Mouse (Mus musculus) olfactory bulb, adult 2 months (tissue): ENCODE measurements around the gene Thoc7.

Experiments used
- CTCF ChIP-seq: fragments of 200-500 bp; IDR thresholded peaks from 2 replicates; pipeline ENCODE4 v1.5.1; 2012; ENCODE audit warnings: low read depth, mild to moderate bottlenecking, low read length, moderate library complexity; ENCODE audit not compliant: insufficient read depth
- POLR2A ChIP-seq: fragments of 200-500 bp; IDR thresholded peaks from 2 replicates; pipeline ENCODE4 v1.6.1; 2012; ENCODE audit warnings: mild to moderate bottlenecking, low read depth, low read length, moderate library complexity; ENCODE audit not compliant: insufficient read depth

- TF ChIP-seq POLR2A (no peak), CTCF (no peak)
Measured at GRCm38 (mm10) chr14:13971644-13972234, 10.1 kb upstream of the Thoc7 start.
